Mouse (Mus musculus): Measurements from ENCODE around the gene Map2k5. TPM values are rescaled to one million over a fixed set of nuclear protein-coding genes. Genes with fewer than 3 reads are reported as not detected.
A peak's percentile ranks its signal among the peaks of the same experiment; 100 is the strongest.

The Map2k5 gene
- polyA plus RNA-seq, 1 experiment from 2014 or later, result 28.7 TPM

DNA sequence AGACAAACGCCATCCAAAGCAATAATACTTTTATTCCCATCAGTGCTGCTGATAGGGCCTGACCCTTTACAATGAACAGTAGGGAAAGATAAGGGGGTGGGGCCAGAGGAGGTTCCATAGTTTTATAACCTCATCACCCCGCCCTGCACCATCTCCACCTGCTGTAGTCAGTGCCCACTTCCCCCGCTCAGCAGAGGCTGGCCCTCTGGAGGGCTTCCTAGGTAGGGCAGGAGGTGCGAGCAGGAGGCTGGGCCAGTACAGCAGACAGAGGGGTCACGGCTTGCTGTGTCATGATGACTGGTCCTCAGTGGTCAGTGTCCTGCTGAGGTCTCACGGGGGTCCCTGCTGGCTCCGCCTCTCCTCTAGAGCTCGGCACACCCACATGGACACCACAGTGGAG is 213.9 kb downstream of the Map2k5 start:
- peaks cover 34% of the 10 kb centered on the region for H3K27me3 ChIP-seq (ENCODE audit: insufficient read depth, poor library complexity, severe bottlenecking)
- H3K4me1 ChIP-seq, result peaks cover 45% of the 10 kb centered on the region
- 70% methylated on average over 8 of the region's 8 CpGs for WGBS
- H3K4me3 ChIP-seq, result no peak overlapping the region
- H3K36me3 ChIP-seq, result peaks cover 28% of the 10 kb centered on the region
- H3K9me3 ChIP-seq, result no peaks in the 10 kb centered on the region
- no peak for DNase-seq (ENCODE audit: low spot score)
- no peak overlapping the region for H3K27ac ChIP-seq

DNA sequence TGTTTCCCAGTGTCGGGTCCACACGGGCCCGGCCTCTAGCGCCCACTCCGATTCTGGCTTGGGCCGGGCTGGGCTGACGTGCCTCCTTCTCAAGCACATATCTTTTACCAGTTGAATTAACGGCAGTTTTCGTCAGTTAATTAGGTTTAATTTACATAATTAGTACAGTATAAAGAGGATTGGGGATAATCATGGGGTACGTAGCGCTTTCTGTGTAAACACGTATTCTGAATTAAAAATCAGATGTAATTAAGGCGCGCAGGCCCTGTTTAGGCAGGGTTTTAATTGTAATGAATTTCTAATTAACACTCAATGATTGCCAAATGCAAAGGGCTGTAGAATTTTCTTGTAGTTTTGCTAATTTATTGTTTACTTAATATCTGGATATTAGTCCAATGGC is 225.8 kb downstream of the Map2k5 start:
- DNase-seq (ENCODE audit: low spot score), result no peak
- Histone ChIP-seq H3K27ac (no peak overlapping the region), H3K9me3 (peaks cover 5% of the 10 kb centered on the region; the same call in 1 of the 2 replicates), H3K27me3 (ENCODE audit: insufficient read depth, poor library complexity, severe bottlenecking) (peaks cover 98% of the 10 kb centered on the region), H3K36me3 (no peaks in the 10 kb centered on the region), H3K4me1 (peaks cover 31% of the 10 kb centered on the region), H3K4me3 (no peak overlapping the region)
- 32% methylated on average over 14 of the region's 14 CpGs for WGBS

DNA sequence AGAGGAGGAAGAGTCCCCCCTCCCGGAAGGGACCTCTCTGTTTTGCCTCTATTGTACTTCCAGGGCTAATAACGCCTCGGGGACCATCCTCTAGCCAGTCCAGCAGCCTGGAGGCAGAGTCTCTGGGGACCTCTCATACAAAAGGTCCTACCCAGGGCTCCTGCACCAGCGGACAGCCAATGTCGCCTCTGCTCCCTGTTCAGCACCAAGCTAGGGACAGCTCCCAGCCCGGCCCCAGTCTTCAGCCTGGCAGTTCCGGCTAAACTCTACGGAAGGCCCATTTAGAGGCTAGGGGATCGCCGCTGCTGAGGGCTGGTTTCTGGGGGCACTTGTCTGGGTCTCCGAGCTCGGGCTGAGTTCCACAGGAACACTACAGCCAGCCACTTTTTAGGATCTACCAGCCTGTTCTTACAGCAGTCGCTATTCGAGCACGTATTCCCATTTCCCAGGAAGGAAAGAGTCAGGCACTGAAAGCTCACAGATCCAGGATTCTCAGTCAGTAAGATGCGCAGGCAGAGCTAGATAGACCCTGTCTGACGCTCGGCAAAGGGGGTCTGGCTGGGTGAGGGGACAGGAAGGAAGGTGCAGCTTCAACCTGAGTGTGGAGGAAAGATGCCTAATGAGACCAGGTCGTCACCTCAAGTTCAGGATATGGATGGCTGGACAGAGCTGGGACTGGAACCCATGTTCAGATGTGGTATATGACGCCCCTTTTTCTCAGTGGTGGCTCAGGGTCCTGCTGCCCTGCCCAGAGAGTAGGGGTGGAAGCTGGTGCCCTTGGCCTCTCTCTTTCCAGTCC is 226.4 kb downstream of the Map2k5 start:
- peaks cover 38% of the 10 kb centered on the region for H3K4me1 ChIP-seq
- H3K27me3 ChIP-seq (ENCODE audit: insufficient read depth, poor library complexity, severe bottlenecking), result peaks cover 99% of the 10 kb centered on the region
- H3K27ac ChIP-seq, result no peak overlapping the region
- WGBS, result 2% methylated on average over 20 of the region's 20 CpGs
- H3K9me3 ChIP-seq, result peaks cover 5% of the 10 kb centered on the region; the same call in 1 of the 2 replicates
- H3K36me3 ChIP-seq, result no peaks in the 10 kb centered on the region
- H3K4me3 ChIP-seq, result 0 out of 2 replicates have a peak overlapping the region, but pooled peaks have one; percentile 6
- DNase-seq (ENCODE audit: low spot score), result peak; percentile 91

DNA sequence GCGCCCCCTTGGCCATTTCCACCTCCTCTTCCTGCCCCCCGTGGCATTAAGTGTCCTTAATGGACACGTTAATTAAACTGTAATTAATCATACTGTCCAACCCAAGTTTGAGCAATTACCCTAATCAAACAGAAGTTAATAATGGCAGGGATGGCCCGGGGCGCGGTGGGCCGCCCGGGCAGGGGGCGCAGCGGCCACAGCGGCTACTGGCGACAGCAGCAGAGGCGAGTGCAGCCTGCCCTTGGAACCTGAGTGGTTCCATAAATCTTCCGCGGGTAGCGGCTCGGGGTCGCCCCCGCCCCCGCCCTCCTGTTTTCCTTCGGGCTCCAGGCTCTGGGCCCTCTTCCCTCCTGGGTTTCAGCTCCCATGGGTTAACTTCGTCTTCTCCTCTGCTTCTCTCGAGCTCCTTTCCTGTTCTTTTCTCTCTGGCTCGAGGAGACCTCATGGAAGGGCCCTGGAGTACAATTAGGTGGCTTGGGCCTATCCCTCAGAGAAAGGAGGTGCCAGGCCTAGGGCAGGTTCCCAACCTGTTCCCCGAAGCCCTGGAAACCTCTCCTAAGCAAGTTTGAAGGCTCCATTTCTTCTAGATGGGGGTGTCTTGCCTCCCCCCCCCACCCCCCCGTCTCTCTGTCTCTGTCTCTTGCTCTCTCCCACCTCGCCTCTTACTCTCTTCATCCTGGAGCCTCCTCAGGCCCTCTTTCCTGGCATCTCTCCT is 227.5 kb downstream of the Map2k5 start:
- no peak overlapping the region for H3K4me3 ChIP-seq
- no peak overlapping the region for H3K27ac ChIP-seq
- peaks cover 48% of the 10 kb centered on the region for H3K4me1 ChIP-seq
- H3K27me3 ChIP-seq (ENCODE audit: insufficient read depth, poor library complexity, severe bottlenecking), result peaks cover 99% of the 10 kb centered on the region
- 4% methylated on average over 27 of the region's 27 CpGs for WGBS
- H3K9me3 ChIP-seq, result peaks cover 5% of the 10 kb centered on the region; the same call in 1 of the 2 replicates
- no peaks in the 10 kb centered on the region for H3K36me3 ChIP-seq
- no peak for DNase-seq (ENCODE audit: low spot score)

DNA sequence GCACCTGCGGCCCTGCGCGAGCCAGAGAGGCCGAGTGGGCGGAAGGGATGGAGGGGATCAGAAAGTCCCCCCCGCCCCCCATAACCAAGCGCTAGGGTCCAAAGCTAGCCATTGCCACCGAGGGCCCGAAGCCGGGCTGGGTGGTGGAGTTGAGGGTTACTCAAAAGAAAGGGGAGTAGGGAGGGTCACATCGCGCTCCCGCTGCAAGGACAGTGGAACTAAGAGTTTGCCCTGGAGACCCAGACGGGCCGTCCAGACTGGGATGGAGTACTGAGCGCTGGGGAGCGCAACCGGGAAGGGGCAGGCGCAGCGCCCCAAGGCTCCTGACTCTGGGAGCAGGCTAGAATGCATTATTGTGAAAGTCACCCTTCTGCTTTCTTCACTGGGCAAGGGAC is 228.3 kb downstream of the Map2k5 start:
- H3K27me3 ChIP-seq (ENCODE audit: insufficient read depth, poor library complexity, severe bottlenecking), result peaks cover 100% of the 10 kb centered on the region
- H3K4me3 ChIP-seq, result peak overlapping the region; percentile 61
- no peak overlapping the region for H3K27ac ChIP-seq
- DNase-seq (ENCODE audit: low spot score), result no peak
- peaks cover 5% of the 10 kb centered on the region; the same call in 1 of the 2 replicates for H3K9me3 ChIP-seq
- H3K36me3 ChIP-seq, result no peaks in the 10 kb centered on the region
- H3K4me1 ChIP-seq, result peaks cover 57% of the 10 kb centered on the region
- WGBS, result under 1% methylated on average over 20 of the region's 20 CpGs

DNA sequence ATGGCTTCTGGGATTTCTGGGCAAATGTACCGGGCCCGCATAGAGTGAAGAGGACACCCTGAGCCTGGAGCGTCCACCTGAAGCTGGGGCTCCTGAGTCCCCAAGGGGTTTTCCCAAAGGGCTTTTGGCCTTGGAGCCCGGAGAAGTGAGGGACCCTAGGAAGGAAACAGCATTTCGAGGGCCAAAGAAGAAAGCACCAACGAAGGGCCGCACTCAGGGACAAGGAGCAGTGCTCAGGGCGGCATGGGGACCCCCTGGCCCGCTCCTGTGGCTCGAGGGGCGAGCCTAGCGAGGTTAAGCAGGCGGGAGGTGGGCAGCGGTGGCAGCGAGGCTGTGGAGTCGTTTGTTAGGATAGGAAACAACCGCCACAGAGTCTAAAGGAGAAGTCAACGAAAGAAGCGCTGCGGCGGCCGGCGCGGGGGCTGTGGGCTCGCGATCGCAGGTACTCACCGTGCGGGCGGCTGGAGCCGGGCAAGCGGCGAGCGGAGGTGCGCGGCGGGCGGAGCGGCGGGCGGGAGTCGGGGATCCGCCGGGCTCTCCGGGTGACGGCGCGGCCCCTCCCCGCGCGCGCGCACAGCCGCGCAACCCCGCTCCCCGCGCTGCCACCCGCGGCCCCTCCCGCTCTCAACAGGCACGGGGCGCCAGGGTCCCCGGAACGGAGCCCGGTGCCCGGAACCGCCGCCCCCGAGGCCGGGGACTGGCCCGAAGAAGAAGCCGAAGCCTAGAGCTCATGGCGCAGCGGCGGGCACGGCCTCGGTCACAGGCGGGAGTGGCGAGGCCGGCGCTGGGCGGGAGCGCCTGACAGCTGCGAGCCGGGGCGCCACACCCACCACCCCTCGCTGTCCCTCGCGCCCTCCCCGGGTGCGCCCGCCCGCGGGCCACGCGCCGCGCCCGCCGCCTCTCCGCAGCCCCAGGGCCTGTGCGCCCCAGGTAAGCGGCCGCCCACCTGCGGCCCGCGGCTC is 229.0 kb downstream of the Map2k5 start, which contains the start of gene Skor1:
Gene Skor1, minus strand, starts transcription at position 552 of the 962 bp plus-strand sequence.
- H3K9me3 ChIP-seq, result peaks cover 4% of the 10 kb centered on the region; the same call in 1 of the 2 replicates
- H3K27me3 ChIP-seq (ENCODE audit: insufficient read depth, poor library complexity, severe bottlenecking), result peaks cover 100% of the 10 kb centered on the region
- peaks cover 64% of the 10 kb centered on the region for H3K4me1 ChIP-seq
- H3K4me3 ChIP-seq, result peak within 1 kb of the TSS; percentile 61
- no peak for DNase-seq (ENCODE audit: low spot score)
- H3K27ac ChIP-seq, result no peak within 1 kb of the TSS
- WGBS, result under 1% methylated on average over 100 of the region's 108 CpGs
- no peaks in the 10 kb centered on the region for H3K36me3 ChIP-seq

DNA sequence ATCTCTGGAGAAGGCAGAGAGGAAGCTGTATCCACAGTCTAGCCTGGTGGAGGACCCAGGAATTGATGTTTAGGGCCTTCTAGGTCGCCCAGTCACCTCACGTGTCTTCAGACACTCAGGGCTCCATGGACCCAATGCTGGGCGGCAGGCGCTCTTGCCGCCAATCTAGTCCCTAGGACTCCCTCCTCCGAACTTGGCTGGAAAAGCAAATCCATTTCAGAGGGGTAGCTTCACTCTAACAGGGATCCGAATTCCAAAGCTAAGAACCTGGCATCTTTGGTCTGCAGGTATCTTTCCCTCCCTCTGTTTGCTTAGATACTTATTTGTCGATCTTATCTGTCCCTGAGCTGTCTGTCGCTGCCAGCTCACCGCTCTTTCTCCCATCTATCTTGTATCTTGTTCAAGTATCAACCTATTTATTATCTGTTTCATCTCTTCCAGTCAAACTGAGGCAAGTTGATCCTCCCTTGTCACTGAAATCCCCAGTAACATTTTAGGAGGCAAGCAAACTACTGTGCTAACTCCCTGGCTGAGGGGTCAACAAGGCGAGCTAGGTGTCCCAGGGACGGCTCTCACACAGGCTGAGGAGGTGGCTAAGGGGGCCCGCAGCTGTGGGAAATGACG is 229.8 kb downstream of the Map2k5 start:
- DNase-seq (ENCODE audit: low spot score), result no peak
- no peak overlapping the region for H3K27ac ChIP-seq
- peaks cover 71% of the 10 kb centered on the region for H3K4me1 ChIP-seq
- peaks cover 100% of the 10 kb centered on the region for H3K27me3 ChIP-seq (ENCODE audit: insufficient read depth, poor library complexity, severe bottlenecking)
- no peaks in the 10 kb centered on the region for H3K9me3 ChIP-seq
- H3K36me3 ChIP-seq, result no peaks in the 10 kb centered on the region
- WGBS, result under 1% methylated on average over 14 of the region's 14 CpGs
- no peak overlapping the region for H3K4me3 ChIP-seq

DNA sequence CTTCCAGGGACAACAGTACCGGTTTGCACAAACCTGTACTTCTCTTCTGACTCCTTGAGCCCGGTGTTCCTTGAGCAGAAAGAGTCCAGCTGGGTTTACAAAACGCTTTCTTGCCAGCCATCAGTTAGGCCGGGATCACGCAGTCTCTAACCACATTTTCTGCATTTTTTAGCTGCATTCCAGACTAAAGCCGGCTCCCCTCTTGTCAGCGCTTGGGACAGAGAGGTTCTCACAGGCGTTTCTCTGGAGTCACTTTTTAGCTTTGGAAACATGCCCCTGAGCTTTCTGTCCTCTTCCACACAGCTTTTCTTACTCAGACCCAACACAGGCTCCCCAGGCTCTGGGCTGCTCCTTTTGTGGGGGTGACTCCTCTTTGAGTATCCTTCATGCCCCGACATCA is 230.4 kb downstream of the Map2k5 start:
- H3K4me1 ChIP-seq, result peaks cover 77% of the 10 kb centered on the region
- 0% methylated on average over 9 of the region's 9 CpGs for WGBS
- H3K9me3 ChIP-seq, result no peaks in the 10 kb centered on the region
- H3K36me3 ChIP-seq, result no peaks in the 10 kb centered on the region
- H3K4me3 ChIP-seq, result peak overlapping the region; percentile 49
- H3K27ac ChIP-seq, result no peak overlapping the region
- H3K27me3 ChIP-seq (ENCODE audit: insufficient read depth, poor library complexity, severe bottlenecking), result peaks cover 100% of the 10 kb centered on the region
- no peak for DNase-seq (ENCODE audit: low spot score)

DNA sequence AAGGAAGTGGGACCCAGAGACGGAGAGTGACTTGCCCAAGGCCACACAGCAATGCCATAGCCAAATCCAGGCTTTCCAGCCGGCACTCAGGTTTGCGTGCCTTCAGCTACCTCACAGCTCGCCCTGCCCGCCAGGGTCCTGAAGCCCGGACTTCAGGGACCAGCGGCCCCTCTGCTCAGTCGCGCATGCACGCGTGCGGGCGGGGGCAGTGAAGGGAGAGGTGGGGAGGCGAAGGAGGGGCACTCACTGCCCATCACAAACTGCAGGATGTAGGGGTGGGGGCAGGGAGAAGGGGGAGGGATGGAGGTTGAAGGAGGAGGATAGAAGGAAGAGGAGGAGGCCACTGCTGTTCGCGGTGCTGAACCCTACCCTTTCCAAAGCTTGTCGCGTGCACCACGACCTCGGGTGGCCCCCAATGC is 230.8 kb downstream of the Map2k5 start:
- Histone ChIP-seq H3K4me3 (peak overlapping the region; percentile 49), H3K27me3 (ENCODE audit: insufficient read depth, poor library complexity, severe bottlenecking) (peaks cover 100% of the 10 kb centered on the region), H3K27ac (no peak overlapping the region), H3K36me3 (no peaks in the 10 kb centered on the region), H3K4me1 (peaks cover 81% of the 10 kb centered on the region), H3K9me3 (no peaks in the 10 kb centered on the region)
- WGBS, result 1% methylated on average over 20 of the region's 20 CpGs
- DNase-seq (ENCODE audit: low spot score), result no peak

DNA sequence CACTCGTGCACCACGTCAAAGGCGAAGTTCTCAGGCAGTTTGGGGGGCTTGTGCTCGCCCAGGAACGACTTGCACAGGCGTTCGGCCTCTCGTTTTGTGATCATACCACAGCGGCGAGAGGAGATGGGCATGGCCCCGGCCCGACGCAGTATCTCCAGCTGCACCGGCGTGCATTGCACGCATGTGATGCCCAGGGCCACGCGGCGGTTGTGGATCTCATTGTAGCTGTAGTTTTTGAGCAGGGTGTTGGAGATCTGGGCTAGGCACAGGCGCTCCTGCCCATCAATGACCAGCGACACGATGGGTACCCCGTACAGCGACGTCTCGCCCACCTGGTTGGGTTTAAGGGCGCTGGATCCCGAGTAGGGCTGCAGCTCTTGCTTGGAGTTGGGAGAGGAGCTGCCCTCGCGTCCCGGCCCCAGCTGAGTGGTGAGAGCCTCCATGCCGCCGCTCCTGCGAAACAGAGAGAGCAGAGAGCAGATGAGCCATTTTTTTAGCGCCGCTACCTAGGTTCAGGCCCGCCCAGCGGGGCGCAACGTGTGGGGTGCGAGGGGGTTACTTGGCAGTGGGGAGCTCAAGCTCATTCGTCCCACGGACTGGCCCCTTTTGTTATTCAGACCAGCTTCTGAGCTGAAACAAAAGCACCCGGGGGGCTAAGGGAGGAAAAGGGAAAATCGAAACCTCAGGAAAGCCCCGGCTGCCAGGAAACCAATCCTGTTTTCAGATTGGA is 231.4 kb downstream of the Map2k5 start:
- Histone ChIP-seq H3K9me3 (no peaks in the 10 kb centered on the region), H3K27me3 (ENCODE audit: insufficient read depth, poor library complexity, severe bottlenecking) (peaks cover 100% of the 10 kb centered on the region), H3K4me1 (peaks cover 79% of the 10 kb centered on the region), H3K27ac (no peak overlapping the region), H3K36me3 (no peaks in the 10 kb centered on the region), H3K4me3 (peak overlapping the region; percentile 49)
- WGBS, result under 1% methylated on average over 46 of the region's 46 CpGs
- DNase-seq (ENCODE audit: low spot score), result no peak

DNA sequence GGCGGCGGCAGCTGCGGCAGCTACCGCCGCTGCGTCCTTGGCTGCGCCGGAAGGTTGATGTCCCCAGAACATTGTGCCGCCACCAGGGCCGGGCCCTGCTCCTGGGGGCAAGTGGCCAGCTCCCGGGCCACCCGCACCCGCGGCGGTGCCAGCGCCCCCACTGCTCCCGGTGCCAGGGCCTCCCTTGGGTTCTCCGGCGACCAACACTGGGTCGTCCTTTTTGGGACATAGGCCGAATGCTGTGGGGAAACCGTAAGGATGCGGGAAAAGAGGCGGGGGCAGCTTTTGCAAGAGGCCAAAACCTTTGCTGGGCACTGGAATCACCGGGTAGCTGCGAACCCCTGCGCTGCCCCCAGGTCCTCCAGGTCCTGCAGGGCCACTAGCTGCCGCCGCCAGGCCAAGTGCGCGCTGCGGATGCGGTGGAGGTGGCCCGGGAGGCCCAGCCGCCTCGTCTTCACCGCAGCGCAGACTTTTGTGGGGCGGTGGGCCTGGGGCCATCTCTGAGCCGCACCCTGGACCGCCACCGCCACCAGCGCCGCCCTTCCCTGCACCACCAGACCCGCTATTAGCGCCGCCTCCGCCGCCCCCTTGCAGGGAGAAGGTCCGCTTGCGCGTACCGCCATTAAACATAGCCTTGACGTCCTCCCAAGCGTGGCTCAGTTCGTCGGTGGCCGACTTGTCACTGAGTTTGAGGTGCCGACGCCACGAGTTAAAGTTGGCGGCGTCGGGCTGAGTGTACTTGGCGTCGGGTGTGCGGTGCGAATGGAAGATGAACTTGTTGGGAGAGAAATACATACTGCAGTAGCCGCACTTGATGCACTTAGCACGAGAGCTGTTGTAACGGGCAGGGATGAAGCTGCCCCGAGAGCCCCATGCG is 232.2 kb downstream of the Map2k5 start:
- Histone ChIP-seq H3K4me1 (peaks cover 76% of the 10 kb centered on the region), H3K36me3 (no peaks in the 10 kb centered on the region), H3K27me3 (ENCODE audit: insufficient read depth, poor library complexity, severe bottlenecking) (peaks cover 100% of the 10 kb centered on the region), H3K27ac (0 out of 2 replicates have a peak overlapping the region, but pooled peaks have one; percentile 30), H3K4me3 (peak overlapping the region; percentile 49), H3K9me3 (no peaks in the 10 kb centered on the region)
- 2% methylated on average over 73 of the region's 73 CpGs for WGBS
- no peak for DNase-seq (ENCODE audit: low spot score)
